8 mouse cellular contexts compared by ENCODE assay signal in genomic region chr4:155769496-155769879, GRCm38 (mm10). TPM values are rescaled to one million over a fixed set of nuclear protein-coding genes. Genes with fewer than 3 reads are reported as not detected.
DNase-seq lines count a peak whose midpoint lies in the region; ATAC-seq and TF ChIP-seq lines count a peak whose summit lies in the region.

No protein-coding gene starts in this region.

- H3K4me1 ChIP-seq in kidney, embryonic 15.5 days: peaks cover 40% of the 10 kb centered on the region
- H3K4me1 ChIP-seq in embryonic facial prominence, embryonic 13.5 days: peaks cover 28% of the 10 kb centered on the region
- peaks cover 15% of the 10 kb centered on the region; the same call in 1 of the 2 replicates for H3K4me1 ChIP-seq in intestine, embryonic 14.5 days (replicated peaks; ENCODE audit: control insufficient read depth, insufficient read depth, low read length)
- peaks cover 15% of the 10 kb centered on the region for H3K4me1 ChIP-seq in neural tube, embryonic 12.5 days
- peaks cover 9% of the 10 kb centered on the region for H3K4me1 ChIP-seq in thymus, adult 2 months (replicated peaks; ENCODE audit: control insufficient read depth, insufficient read depth, low read length)

- peaks cover 25% of the 10 kb centered on the region for H3K27me3 ChIP-seq in kidney, embryonic 15.5 days
- H3K27me3 ChIP-seq in embryonic facial prominence, embryonic 13.5 days: peaks cover 16% of the 10 kb centered on the region; the same call in 1 of the 2 replicates
- H3K27me3 ChIP-seq in intestine, embryonic 14.5 days (replicated peaks; ENCODE audit: control insufficient read depth, insufficient read depth, low read length): no peaks in the 10 kb centered on the region
- H3K27me3 ChIP-seq in neural tube, embryonic 12.5 days (replicated peaks): peaks cover 26% of the 10 kb centered on the region
- H3K27me3 ChIP-seq in thymus, adult 2 months (ENCODE audit: control insufficient read depth, insufficient read depth, low read length): no peaks in the 10 kb centered on the region

- no peak for DNase-seq in kidney, adult 18-20 months
- peak; percentile 67 for DNase-seq in intestine, embryonic 14.5 days (ENCODE audit: low spot score)
- DNase-seq in ovary, adult 18-20 months (ENCODE audit: low spot score): no peak
- no peak for DNase-seq in thymus, adult 2 months

- H3K9me3 ChIP-seq in kidney, embryonic 15.5 days (replicated peaks): no peaks in the 10 kb centered on the region
- no peaks in the 10 kb centered on the region for H3K9me3 ChIP-seq in embryonic facial prominence, embryonic 13.5 days
- H3K9me3 ChIP-seq in intestine, embryonic 14.5 days (ENCODE audit: control insufficient read depth, low read length): no peaks in the 10 kb centered on the region
- H3K9me3 ChIP-seq in neural tube, embryonic 12.5 days: no peaks in the 10 kb centered on the region

- no peak for TF ChIP-seq CTCF in thymus, adult 2 months (IDR thresholded peaks at IDR 0.05; ENCODE audit: borderline replicate concordance, control insufficient read depth, extremely low read depth, insufficient read depth, low read length, poor library complexity)

- TF ChIP-seq POLR2A in thymus, adult 2 months (IDR thresholded peaks at IDR 0.05; ENCODE audit: control insufficient read depth, extremely low read depth, insufficient read depth, low read length, poor library complexity): no peak

- peak overlapping the region; percentile 92 for H3K4me2 ChIP-seq in kidney, embryonic 15.5 days
- H3K4me2 ChIP-seq in embryonic facial prominence, embryonic 13.5 days: peak overlapping the region; percentile 74
- H3K4me2 ChIP-seq in intestine, embryonic 14.5 days (ENCODE audit: low read length): peak overlapping the region; percentile 76
- H3K4me2 ChIP-seq in neural tube, embryonic 12.5 days (replicated peaks): peak overlapping the region; percentile 83

- ATAC-seq in kidney, embryonic 15.5 days (replicated peaks; ENCODE audit: low FRiP score): no peak
- no peak for ATAC-seq in embryonic facial prominence, embryonic 13.5 days (ENCODE audit: insufficient number of reproducible peaks, insufficient read depth, low FRiP score, low TSS enrichment, low read depth)
- peak; percentile 0; the same call in 1 of the 2 replicates for ATAC-seq in intestine, embryonic 14.5 days (replicated peaks; ENCODE audit: low FRiP score, low TSS enrichment, low read depth)
- ATAC-seq in neural tube, embryonic 12.5 days (ENCODE audit: low FRiP score, low read depth): no peak
- ATAC-seq in CD4-positive, CD25-positive, alpha-beta regulatory T cell, adult 4 months: no peak

- 66% methylated on average over 5 of the region's 5 CpGs for WGBS in kidney, embryonic 15.5 days
- WGBS in embryonic facial prominence, embryonic 13.5 days: 68% methylated on average over 5 of the region's 5 CpGs
- WGBS in intestine, embryonic 14.5 days: 75% methylated on average over 5 of the region's 5 CpGs
- WGBS in neural tube, embryonic 12.5 days: 65% methylated on average over 5 of the region's 5 CpGs
- 83% methylated on average over 5 of the region's 5 CpGs for WGBS in thymus, adult 2 months

- H3K4me3 ChIP-seq in kidney, embryonic 15.5 days (replicated peaks): peak overlapping the region; percentile 60
- H3K4me3 ChIP-seq in embryonic facial prominence, embryonic 13.5 days: peak overlapping the region; percentile 54
- peak overlapping the region; percentile 55 for H3K4me3 ChIP-seq in intestine, embryonic 14.5 days (ENCODE audit: low read depth, low read length)
- H3K4me3 ChIP-seq in neural tube, embryonic 12.5 days: peak overlapping the region; percentile 50
- H3K4me3 ChIP-seq in thymus, adult 2 months (ENCODE audit: control insufficient read depth, insufficient read depth, low read length): no peak overlapping the region

- peak overlapping the region; percentile 85 for H3K27ac ChIP-seq in kidney, embryonic 15.5 days
- peak overlapping the region; percentile 48 for H3K27ac ChIP-seq in embryonic facial prominence, embryonic 13.5 days
- H3K27ac ChIP-seq in intestine, embryonic 14.5 days (ENCODE audit: low read depth): 0 out of 2 replicates have a peak overlapping the region, but pooled peaks have one; percentile 16
- H3K27ac ChIP-seq in neural tube, embryonic 12.5 days: no peak overlapping the region
- no peak overlapping the region for H3K27ac ChIP-seq in thymus, adult 2 months (ENCODE audit: control insufficient read depth, insufficient read depth, low read length)

- peak overlapping the region; percentile 79 for H3K9ac ChIP-seq in kidney, embryonic 15.5 days
- H3K9ac ChIP-seq in embryonic facial prominence, embryonic 13.5 days: peak overlapping the region; percentile 80
- peak overlapping the region; percentile 55 for H3K9ac ChIP-seq in intestine, embryonic 14.5 days (ENCODE audit: low read length)
- peak overlapping the region; percentile 74 for H3K9ac ChIP-seq in neural tube, embryonic 12.5 days

- H3K36me3 ChIP-seq in kidney, embryonic 15.5 days: no peaks in the 10 kb centered on the region
- H3K36me3 ChIP-seq in embryonic facial prominence, embryonic 13.5 days: no peaks in the 10 kb centered on the region
- no peaks in the 10 kb centered on the region for H3K36me3 ChIP-seq in intestine, embryonic 14.5 days (ENCODE audit: control insufficient read depth, insufficient read depth, low read length)
- H3K36me3 ChIP-seq in neural tube, embryonic 12.5 days: no peaks in the 10 kb centered on the region
- no peaks in the 10 kb centered on the region for H3K36me3 ChIP-seq in thymus, adult 2 months (ENCODE audit: control insufficient read depth, insufficient read depth, low read length)

RNA-seq across cellular contexts. Expression of gene Vwa1, which starts 5.0 kb away (rescaled TPM):
- polyA plus RNA-seq in kidney, embryonic 15.5 days (2015; fragmentation: Nextera tagmentation; extraction: Ambion mirVana): 5.6 and 7.7 TPM in 2 replicates
- polyA plus RNA-seq in embryonic facial prominence, embryonic 13.5 days (2015; fragmentation: Nextera tagmentation; extraction: Ambion mirVana): 8.6 and 9.6 TPM in 2 replicates
- 16.4 and 16.6 TPM in 2 replicates for polyA plus RNA-seq in intestine, embryonic 14.5 days (2014; fragmentation: Nextera tagmentation; extraction: Ambion mirVana)
- polyA plus RNA-seq in neural tube, embryonic 12.5 days (2016; fragmentation: Nextera tagmentation; extraction: Ambion mirVana): 16.6 and 17.9 TPM in 2 replicates
- 11.2 and 13.5 TPM in 2 replicates for polyA plus RNA-seq in thymus, adult 2 months (2012; rRNA removed)
- polyA plus RNA-seq in CD4-positive, CD25-positive, alpha-beta regulatory T cell, adult 4 months (2017; shearing (Covaris generic)): under 1 TPM in 1 of 2 experiments, not detected in 1; 0.23 TPM

RNA-seq across cellular contexts. Expression of gene Atad3a, which starts 8.6 kb away (rescaled TPM):
- 115 and 124 TPM in 2 replicates for polyA plus RNA-seq in kidney, embryonic 15.5 days (2015; fragmentation: Nextera tagmentation; extraction: Ambion mirVana)
- 93.8 and 94.9 TPM in 2 replicates for polyA plus RNA-seq in embryonic facial prominence, embryonic 13.5 days (2015; fragmentation: Nextera tagmentation; extraction: Ambion mirVana)
- 134 and 136 TPM in 2 replicates for polyA plus RNA-seq in intestine, embryonic 14.5 days (2014; fragmentation: Nextera tagmentation; extraction: Ambion mirVana)
- polyA plus RNA-seq in neural tube, embryonic 12.5 days (2016; fragmentation: Nextera tagmentation; extraction: Ambion mirVana): 85.2 and 90.7 TPM in 2 replicates
- polyA plus RNA-seq in thymus, adult 2 months (2012; rRNA removed): 87.0 and 93.1 TPM in 2 replicates
- 10 to 100 TPM; 22.9 to 32.9 TPM for polyA plus RNA-seq in CD4-positive, CD25-positive, alpha-beta regulatory T cell, adult 4 months (2017; shearing (Covaris generic))

RNA-seq across cellular contexts. Expression of gene Tmem88b, which starts 16.2 kb away (rescaled TPM):
- 0.42 and 0.47 TPM in 2 replicates for polyA plus RNA-seq in kidney, embryonic 15.5 days (2015; fragmentation: Nextera tagmentation; extraction: Ambion mirVana)
- polyA plus RNA-seq in embryonic facial prominence, embryonic 13.5 days (2015; fragmentation: Nextera tagmentation; extraction: Ambion mirVana): 0.67 and 0.74 TPM in 2 replicates
- polyA plus RNA-seq in intestine, embryonic 14.5 days (2014; fragmentation: Nextera tagmentation; extraction: Ambion mirVana): 0.55 and 0.69 TPM in 2 replicates
- 0.56 and 0.86 TPM in 2 replicates for polyA plus RNA-seq in neural tube, embryonic 12.5 days (2016; fragmentation: Nextera tagmentation; extraction: Ambion mirVana)
- polyA plus RNA-seq in thymus, adult 2 months (2012; rRNA removed): 0.55 and 0.58 TPM in 2 replicates
- polyA plus RNA-seq in CD4-positive, CD25-positive, alpha-beta regulatory T cell, adult 4 months (2017; shearing (Covaris generic)): not detected

RNA-seq across cellular contexts. Expression of gene Ankrd65, which starts 20.8 kb away (rescaled TPM):
- polyA plus RNA-seq in kidney, embryonic 15.5 days (2015; fragmentation: Nextera tagmentation; extraction: Ambion mirVana): 0.19 and 0.34 TPM in 2 replicates
- polyA plus RNA-seq in embryonic facial prominence, embryonic 13.5 days (2015; fragmentation: Nextera tagmentation; extraction: Ambion mirVana): 0.24 TPM in 1 of 2 replicates, not detected in the other
- not detected in 2 replicates for polyA plus RNA-seq in intestine, embryonic 14.5 days (2014; fragmentation: Nextera tagmentation; extraction: Ambion mirVana)
- polyA plus RNA-seq in neural tube, embryonic 12.5 days (2016; fragmentation: Nextera tagmentation; extraction: Ambion mirVana): not detected in 2 replicates
- 0.42 and 0.92 TPM in 2 replicates for polyA plus RNA-seq in thymus, adult 2 months (2012; rRNA removed)
- not detected for polyA plus RNA-seq in CD4-positive, CD25-positive, alpha-beta regulatory T cell, adult 4 months (2017; shearing (Covaris generic))

RNA-seq across cellular contexts. Expression of gene Mrpl20, which starts 33.2 kb away (rescaled TPM):
- polyA plus RNA-seq in kidney, embryonic 15.5 days (2015; fragmentation: Nextera tagmentation; extraction: Ambion mirVana): 217 and 226 TPM in 2 replicates
- polyA plus RNA-seq in embryonic facial prominence, embryonic 13.5 days (2015; fragmentation: Nextera tagmentation; extraction: Ambion mirVana): 195 and 229 TPM in 2 replicates
- polyA plus RNA-seq in intestine, embryonic 14.5 days (2014; fragmentation: Nextera tagmentation; extraction: Ambion mirVana): 237 and 246 TPM in 2 replicates
- 226 and 242 TPM in 2 replicates for polyA plus RNA-seq in neural tube, embryonic 12.5 days (2016; fragmentation: Nextera tagmentation; extraction: Ambion mirVana)
- polyA plus RNA-seq in thymus, adult 2 months (2012; rRNA removed): 74.6 and 77.9 TPM in 2 replicates
- polyA plus RNA-seq in CD4-positive, CD25-positive, alpha-beta regulatory T cell, adult 4 months (2017; shearing (Covaris generic)): 100 to 1,000 TPM; 117 to 130 TPM

Comparison
In these comparisons a context has a peak if more than half of its experiments do, and no peak if none do; other contexts are left out.
1. H3K27ac ChIP-seq: peak in kidney, embryonic 15.5 days (single experiment), embryonic facial prominence, embryonic 13.5 days (single experiment) and intestine, embryonic 14.5 days (single experiment); none in neural tube, embryonic 12.5 days (single experiment) and thymus, adult 2 months (single experiment).
2. Peak in every context shown above with its lines, with median percentiles within 50 percentile points of each other: H3K4me2 ChIP-seq and H3K9ac ChIP-seq.